Mouse (Mus musculus) brown adipose tissue, adult 24 weeks (tissue): ENCODE measurements around the gene Taf8. TPM values are rescaled to one million over a fixed set of nuclear protein-coding genes. Genes with fewer than 3 reads are reported as not detected.

Source experiments
- H3K27ac ChIP-seq: fragments of 200-500 bp; replicated peaks from 2 replicates; pipeline ENCODE4 v1.5.1; 2012; ENCODE audit warnings: low read depth, mild to moderate bottlenecking, low read length
- H3K4me1 ChIP-seq: fragments of 200-500 bp; 2 replicates; pipeline ENCODE4 v1.6.1; 2012; ENCODE audit warnings: low read length, mixed read lengths; ENCODE audit not compliant: control insufficient read depth, insufficient read depth, insufficient read length
- H3K4me3 ChIP-seq: fragments of 200-500 bp; 2 replicates; pipeline ENCODE4 v1.5.1; 2012; ENCODE audit warnings: low read depth, mild to moderate bottlenecking, low read length, moderate library complexity; ENCODE audit not compliant: insufficient read depth
- polyA plus RNA-seq: library from polyadenylated mRNA; stranded (reverse); fragments of >200 nt; gene quantifications from 2 replicates; pipeline ENCODE4 v1.2.4, GENCODE M21; 2012; ENCODE audit not compliant: missing spikeins, insufficient read depth, insufficient read length

The Taf8 gene
- polyA plus RNA-seq, 1 experiment = 6.8 TPM

- Histone ChIP-seq H3K4me1 (no peaks in the 10 kb centered on the region; the same call in 1 of the 2 replicates), H3K27ac (no peak overlapping the region), H3K4me3 (no peak overlapping the region)
These were observed 19.7 kb downstream of the Taf8 start for GRCm38 (mm10) chr17:47482401-47482800.

- H3K4me3 ChIP-seq = no peak overlapping the region
- H3K27ac ChIP-seq = no peak overlapping the region
These were observed 22.2 kb downstream of the Taf8 start for GRCm38 (mm10) chr17:47479887-47480286.

GRCm38 (mm10) chr17:47475714-47476113 is 26.4 kb downstream of the Taf8 start:
- Histone ChIP-seq H3K27ac (no peak overlapping the region), H3K4me1 (no peaks in the 10 kb centered on the region), H3K4me3 (no peak overlapping the region)

More at GRCm38 (mm10) chr17:47479887-47480286, 22.2 kb downstream of the Taf8 start:
- no peaks in the 10 kb centered on the region for H3K4me1 ChIP-seq

GRCm38 (mm10) chr17:47475181-47475580 is 26.9 kb downstream of the Taf8 start:
- Histone ChIP-seq H3K4me1 (no peaks in the 10 kb centered on the region), H3K27ac (no peak overlapping the region), H3K4me3 (no peak overlapping the region)

- Histone ChIP-seq H3K4me3 (no peak overlapping the region), H3K4me1 (no peaks in the 10 kb centered on the region), H3K27ac (no peak overlapping the region)
These were observed 27.8 kb downstream of the Taf8 start for GRCm38 (mm10) chr17:47474250-47474649.

GRCm38 (mm10) chr17:47473434-47473974 is 28.6 kb downstream of the Taf8 start:
- no peak overlapping the region for H3K27ac ChIP-seq
- no peak overlapping the region for H3K4me3 ChIP-seq
- no peaks in the 10 kb centered on the region for H3K4me1 ChIP-seq

- H3K27ac ChIP-seq = no peak overlapping the region
These were observed 29.4 kb downstream of the Taf8 start for GRCm38 (mm10) chr17:47472435-47473350.

GRCm38 (mm10) chr17:47470686-47471085 is 31.4 kb downstream of the Taf8 start:
- Histone ChIP-seq H3K4me1 (no peaks in the 10 kb centered on the region), H3K4me3 (no peak overlapping the region), H3K27ac (no peak overlapping the region)

More at GRCm38 (mm10) chr17:47472435-47473350, 29.4 kb downstream of the Taf8 start:
- Histone ChIP-seq H3K4me1 (no peaks in the 10 kb centered on the region), H3K4me3 (no peak overlapping the region)

- no peaks in the 10 kb centered on the region for H3K4me1 ChIP-seq
- no peak overlapping the region for H3K27ac ChIP-seq
- H3K4me3 ChIP-seq = no peak overlapping the region
These were observed 32.0 kb downstream of the Taf8 start for GRCm38 (mm10) chr17:47470121-47470520.

GRCm38 (mm10) chr17:47469642-47470041 is 32.5 kb downstream of the Taf8 start:
- Histone ChIP-seq H3K4me1 (no peaks in the 10 kb centered on the region), H3K4me3 (no peak overlapping the region), H3K27ac (no peak overlapping the region)

GRCm38 (mm10) chr17:47468466-47468865 is 33.6 kb downstream of the Taf8 start:
- H3K4me3 ChIP-seq = 0 out of 2 replicates have a peak overlapping the region, but pooled peaks have one; percentile 27
- no peaks in the 10 kb centered on the region for H3K4me1 ChIP-seq
- H3K27ac ChIP-seq = no peak overlapping the region

- Histone ChIP-seq H3K4me1 (no peaks in the 10 kb centered on the region), H3K4me3 (0 out of 2 replicates have a peak overlapping the region, but pooled peaks have one; percentile 27), H3K27ac (no peak overlapping the region)
These were observed 34.0 kb downstream of the Taf8 start for GRCm38 (mm10) chr17:47468063-47468462.

GRCm38 (mm10) chr17:47467659-47468058 is 34.4 kb downstream of the Taf8 start:
- no peak overlapping the region for H3K4me3 ChIP-seq
- H3K27ac ChIP-seq = no peak overlapping the region
- H3K4me1 ChIP-seq = no peaks in the 10 kb centered on the region

GRCm38 (mm10) chr17:47466284-47466683 is 35.8 kb downstream of the Taf8 start:
- Histone ChIP-seq H3K27ac (no peak overlapping the region), H3K4me3 (no peak overlapping the region), H3K4me1 (no peaks in the 10 kb centered on the region)

GRCm38 (mm10) chr17:47465016-47465415 is 37.1 kb downstream of the Taf8 start:
- no peak overlapping the region for H3K27ac ChIP-seq
- no peak overlapping the region for H3K4me3 ChIP-seq

More at GRCm38 (mm10) chr17:47465016-47465415, 37.1 kb downstream of the Taf8 start:
- H3K4me1 ChIP-seq = no peaks in the 10 kb centered on the region
